Mouse (Mus musculus): Measurements from ENCODE around the gene Ppard.

DNA sequence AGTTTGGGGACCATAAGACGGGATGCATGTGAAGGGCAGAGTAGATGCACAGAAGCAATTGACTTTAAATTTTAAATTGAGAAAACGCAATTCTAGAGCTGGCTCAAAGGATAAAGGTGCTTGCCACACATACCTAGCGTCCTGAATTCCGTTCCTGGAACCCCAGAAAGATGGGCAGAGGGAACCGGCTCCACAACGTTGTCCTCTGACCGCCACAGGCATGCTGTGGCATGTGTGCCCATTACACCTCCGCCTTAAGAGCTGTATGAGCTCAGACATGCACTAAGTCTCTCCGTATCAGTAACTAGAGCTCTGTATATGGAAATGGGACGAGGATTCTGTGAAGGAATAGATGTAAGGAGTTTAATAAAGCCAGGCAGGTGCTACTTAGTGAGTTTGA, 7.9 kb upstream of the Ppard start:
- no peak for TF ChIP-seq POLR2A (IDR thresholded peaks at IDR 0.05; ENCODE audit: extremely low read depth, insufficient read depth, low read length)
- TF ChIP-seq CTCF (IDR thresholded peaks at IDR 0.05; ENCODE audit: extremely low read depth, insufficient read depth, low read length): no peak

Data from cortical plate, adult 2 months (tissue).